Mouse (Mus musculus): ENCODE data around the gene Tas1r1.

Tas1r1 gene

DNA sequence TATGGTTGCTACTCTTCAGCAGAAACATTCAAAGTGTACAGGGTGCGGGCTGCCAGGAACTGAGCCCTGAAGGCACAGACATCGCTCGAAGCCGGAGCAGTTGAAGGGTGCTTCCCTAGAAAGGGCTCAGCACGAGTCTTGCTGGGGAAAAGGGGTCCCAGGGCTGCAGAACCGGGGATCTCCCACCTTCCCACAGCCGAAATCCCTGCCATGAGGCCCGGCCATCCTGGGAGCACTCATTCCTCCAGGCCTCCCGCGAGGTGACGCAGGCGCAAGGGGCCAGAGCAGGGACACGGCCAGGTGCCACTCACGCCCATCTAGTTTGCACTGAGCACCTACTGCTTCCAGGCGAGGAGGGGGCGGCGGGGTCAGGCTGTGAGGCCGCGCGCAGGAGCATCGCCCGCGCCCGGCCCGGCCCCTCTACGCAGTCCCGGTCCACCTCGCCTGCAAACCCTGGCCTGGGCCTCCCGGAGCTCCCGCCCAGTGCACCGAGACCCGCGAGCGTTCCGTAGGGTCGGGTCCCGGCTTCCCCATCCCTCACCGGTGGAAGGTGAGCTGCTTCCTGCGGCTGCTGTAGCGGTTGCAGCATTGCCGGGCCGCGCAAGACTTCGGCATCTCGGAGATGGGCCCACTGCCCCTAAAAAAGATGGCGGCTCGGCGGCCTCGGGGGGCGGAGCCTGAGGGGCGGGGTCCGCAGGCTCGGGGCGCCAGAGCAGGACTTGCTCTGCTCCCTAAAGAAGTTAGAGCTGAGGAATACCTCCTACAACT lies 49.8 kb downstream of the Tas1r1 start, which contains the start of gene Thap3:
Gene Thap3, minus strand, starts transcription at position 656 of the 768 bp plus-strand sequence.
- DNase-seq (ENCODE audit: low read depth, low spot score), result peak; percentile 84

DNA sequence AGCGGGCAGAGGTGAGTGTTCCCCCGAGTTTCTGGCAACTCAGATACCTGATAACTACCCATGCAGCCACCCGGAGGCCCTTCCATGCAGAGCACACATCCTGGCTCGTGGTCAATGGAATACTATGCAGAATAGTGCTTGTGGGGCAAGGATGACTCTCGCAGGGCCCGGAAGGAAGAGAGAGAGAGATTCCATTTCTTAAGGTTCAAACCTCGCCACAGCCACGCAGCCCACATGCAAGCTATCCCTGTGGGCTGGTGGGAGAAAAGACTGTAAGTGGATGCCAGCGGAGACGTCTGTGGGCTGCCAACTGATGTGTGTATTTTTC lies 50.4 kb downstream of the Tas1r1 start:
- DNase-seq (ENCODE audit: low read depth, low spot score), result peak; percentile 64

DNA sequence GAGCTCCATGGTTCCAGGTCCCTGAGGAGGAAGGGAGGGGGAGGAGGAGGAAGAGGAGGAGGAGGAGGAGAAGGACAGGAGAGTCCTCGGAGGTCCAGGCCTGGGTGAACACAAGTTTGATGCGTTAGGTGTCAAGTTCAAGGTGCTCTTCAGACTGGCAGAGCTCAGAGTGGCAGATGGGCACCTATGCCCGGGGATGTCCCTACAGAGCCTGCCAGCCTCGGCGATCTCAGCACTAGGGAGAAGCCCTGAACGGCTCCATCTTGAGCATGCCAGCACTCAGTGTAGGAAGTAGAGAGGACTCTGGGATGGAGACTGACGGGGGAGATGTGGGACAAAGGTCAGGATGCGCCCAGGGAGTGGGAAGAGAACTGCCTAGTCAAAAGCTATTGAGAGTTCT lies 51.7 kb downstream of the Tas1r1 start:
- no peak for DNase-seq (ENCODE audit: low read depth, low spot score)

- peak; percentile 89 for DNase-seq (ENCODE audit: low read depth, low spot score)
These were observed 52.5 kb downstream of the Tas1r1 start for GRCm38 (mm10) chr4:151985886-151986285.

- DNase-seq (ENCODE audit: low read depth, low spot score), result no peak
These were observed 54.8 kb downstream of the Tas1r1 start for GRCm38 (mm10) chr4:151983560-151983959.

- DNase-seq (ENCODE audit: low read depth, low spot score), result no peak
These were observed 55.3 kb downstream of the Tas1r1 start for GRCm38 (mm10) chr4:151983043-151983442.

- peak; percentile 86 for DNase-seq (ENCODE audit: low read depth, low spot score)
These were observed 57.0 kb downstream of the Tas1r1 start for GRCm38 (mm10) chr4:151981363-151981762.

DNA sequence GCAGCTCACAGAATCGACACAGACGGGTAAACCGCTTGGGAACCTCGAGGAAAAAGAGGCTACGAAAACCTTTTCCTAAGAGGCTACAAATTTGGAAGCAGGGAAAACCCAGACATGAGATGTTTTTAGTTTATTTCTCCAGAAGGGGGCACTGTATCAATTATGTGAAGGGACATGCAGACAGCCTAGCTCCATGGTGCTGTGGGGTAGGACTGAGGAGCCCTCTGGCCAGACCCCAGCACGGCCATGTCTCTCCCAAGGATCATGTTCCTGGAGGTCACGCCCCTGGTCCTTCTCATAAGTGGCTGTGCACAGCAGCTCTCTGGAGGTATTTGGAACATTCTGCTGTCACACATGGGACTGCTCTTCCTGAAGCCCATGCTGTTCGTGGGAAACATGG lies 57.7 kb downstream of the Tas1r1 start:
- DNase-seq (ENCODE audit: low read depth, low spot score), result peak; percentile 33
